Mouse (Mus musculus) brown adipose tissue, adult 24 weeks (tissue): ENCODE data around the gene Ripor2. TPM values are rescaled to one million over a fixed set of nuclear protein-coding genes. Genes with fewer than 3 reads are reported as not detected.
A peak's percentile ranks its signal among the peaks of the same experiment; 100 is the strongest.

Source experiments
- H3K27ac ChIP-seq: fragments of 200-500 bp; replicated peaks from 2 replicates; pipeline ENCODE4 v1.5.1; 2012; ENCODE audit warnings: low read depth, mild to moderate bottlenecking, low read length
- H3K4me1 ChIP-seq: fragments of 200-500 bp; 2 replicates; pipeline ENCODE4 v1.6.1; 2012; ENCODE audit warnings: low read length, mixed read lengths; ENCODE audit not compliant: control insufficient read depth, insufficient read depth, insufficient read length
- H3K4me3 ChIP-seq: fragments of 200-500 bp; 2 replicates; pipeline ENCODE4 v1.5.1; 2012; ENCODE audit warnings: low read depth, mild to moderate bottlenecking, low read length, moderate library complexity; ENCODE audit not compliant: insufficient read depth
- polyA plus RNA-seq: library from polyadenylated mRNA; stranded (reverse); fragments of >200 nt; gene quantifications from 2 replicates; pipeline ENCODE4 v1.2.4, GENCODE M21; 2012; ENCODE audit not compliant: missing spikeins, insufficient read depth, insufficient read length

The Ripor2 gene
- polyA plus RNA-seq, 1 experiment, result 3.8 TPM

- H3K4me3 ChIP-seq, result no peak overlapping the region
- peaks cover 6% of the 10 kb centered on the region for H3K4me1 ChIP-seq
- H3K27ac ChIP-seq, result no peak overlapping the region
These were observed 21.6 kb downstream of the Ripor2 start for GRCm38 (mm10) chr13:24603591-24604009.

DNA sequence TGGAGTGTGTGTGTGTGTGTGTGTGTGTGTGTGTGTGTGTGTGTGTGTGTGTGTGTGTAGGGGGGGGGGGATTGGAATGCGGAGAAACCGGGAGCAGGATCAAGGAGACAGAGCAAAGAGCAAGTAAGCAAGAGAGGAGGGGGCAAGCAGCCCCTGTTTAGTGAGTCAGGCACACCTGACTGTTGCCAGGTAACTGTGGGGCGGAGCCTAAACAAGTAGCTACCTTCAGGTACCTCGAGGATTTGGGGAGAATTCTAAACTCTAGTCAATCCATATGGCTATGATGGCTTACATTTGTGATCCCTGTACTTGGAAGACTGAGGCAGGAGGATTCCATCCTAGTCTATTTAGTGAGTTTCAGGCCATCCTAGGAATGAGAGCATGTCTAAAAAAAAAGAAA lies 22.1 kb downstream of the Ripor2 start:
- no peak overlapping the region for H3K4me3 ChIP-seq
- H3K4me1 ChIP-seq, result peaks cover 6% of the 10 kb centered on the region
- no peak overlapping the region for H3K27ac ChIP-seq

GRCm38 (mm10) chr13:24604761-24605591 lies 23.0 kb downstream of the Ripor2 start:
- H3K4me1 ChIP-seq, result peaks cover 6% of the 10 kb centered on the region
- no peak overlapping the region for H3K4me3 ChIP-seq
- H3K27ac ChIP-seq, result no peak overlapping the region

GRCm38 (mm10) chr13:24605755-24606154 lies 23.8 kb downstream of the Ripor2 start:
- H3K27ac ChIP-seq, result no peak overlapping the region

GRCm38 (mm10) chr13:24607961-24608360 lies 26.0 kb downstream of the Ripor2 start:
- no peak overlapping the region for H3K27ac ChIP-seq
- peaks cover 6% of the 10 kb centered on the region for H3K4me1 ChIP-seq
- no peak overlapping the region for H3K4me3 ChIP-seq

More at GRCm38 (mm10) chr13:24605755-24606154, 23.8 kb downstream of the Ripor2 start:
- Histone ChIP-seq H3K4me1 (peaks cover 6% of the 10 kb centered on the region), H3K4me3 (no peak overlapping the region)

DNA sequence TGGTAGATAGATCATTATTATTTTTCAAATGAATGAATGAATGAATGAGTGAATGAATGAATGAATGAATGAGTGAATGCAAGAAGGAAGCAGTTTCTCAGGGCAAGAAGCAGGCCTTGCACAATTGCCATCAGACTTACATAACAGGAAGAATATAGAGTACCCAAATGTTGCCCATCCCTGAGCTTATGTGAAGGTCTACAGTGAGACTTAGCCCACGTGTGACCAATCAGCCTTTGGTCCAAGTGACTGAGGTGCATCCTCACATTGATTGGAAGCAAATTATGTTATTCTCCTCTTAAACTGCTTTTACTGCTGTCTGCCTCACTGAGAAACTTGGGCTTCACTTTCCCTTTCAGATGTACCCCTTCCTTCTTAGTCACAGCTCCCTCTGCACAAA lies 26.7 kb downstream of the Ripor2 start:
- Histone ChIP-seq H3K4me1 (peaks cover 6% of the 10 kb centered on the region), H3K27ac (no peak overlapping the region), H3K4me3 (no peak overlapping the region)

- no peak overlapping the region for H3K4me3 ChIP-seq
- H3K4me1 ChIP-seq, result peaks cover 4% of the 10 kb centered on the region; the same call in 1 of the 2 replicates
- H3K27ac ChIP-seq, result no peak overlapping the region
These were observed 28.9 kb downstream of the Ripor2 start for GRCm38 (mm10) chr13:24610883-24611282.

GRCm38 (mm10) chr13:24613031-24613430 lies 31.0 kb downstream of the Ripor2 start:
- no peak overlapping the region for H3K4me3 ChIP-seq
- peaks cover 4% of the 10 kb centered on the region; the same call in 1 of the 2 replicates for H3K4me1 ChIP-seq
- H3K27ac ChIP-seq, result no peak overlapping the region

- Histone ChIP-seq H3K27ac (no peak overlapping the region), H3K4me3 (no peak overlapping the region)
These were observed 31.4 kb downstream of the Ripor2 start for GRCm38 (mm10) chr13:24613433-24613832.

GRCm38 (mm10) chr13:24613927-24614780 lies 32.2 kb downstream of the Ripor2 start:
- Histone ChIP-seq H3K4me3 (peak overlapping the region; percentile 40), H3K4me1 (peaks cover 4% of the 10 kb centered on the region; the same call in 1 of the 2 replicates), H3K27ac (no peak overlapping the region; the same call in 1 of the 2 replicates)

More at GRCm38 (mm10) chr13:24613433-24613832, 31.4 kb downstream of the Ripor2 start:
- peaks cover 4% of the 10 kb centered on the region; the same call in 1 of the 2 replicates for H3K4me1 ChIP-seq

GRCm38 (mm10) chr13:24615921-24616565 lies 34.1 kb downstream of the Ripor2 start:
- Histone ChIP-seq H3K27ac (no peak overlapping the region), H3K4me1 (peaks cover 4% of the 10 kb centered on the region; the same call in 1 of the 2 replicates), H3K4me3 (no peak overlapping the region)

DNA sequence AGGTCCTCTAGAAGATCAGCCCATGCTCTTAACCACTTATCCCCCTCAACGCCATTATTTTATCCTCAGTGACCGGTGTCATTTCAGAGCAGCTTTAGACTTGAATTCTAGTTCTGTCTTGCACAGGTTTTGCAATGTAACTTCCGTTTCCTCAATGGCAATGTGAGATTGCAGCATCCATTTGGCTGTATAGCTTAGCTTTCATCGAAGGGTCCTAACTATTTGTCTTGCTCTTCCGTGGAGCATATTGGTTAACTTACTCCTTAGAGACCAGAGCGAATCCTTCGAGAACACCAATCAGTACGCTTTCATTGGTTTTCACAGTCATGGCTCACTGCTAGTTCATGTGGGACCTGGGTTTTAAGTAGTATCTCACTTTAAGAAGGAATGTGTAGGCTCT lies 34.7 kb downstream of the Ripor2 start:
- no peak overlapping the region for H3K27ac ChIP-seq
- H3K4me3 ChIP-seq, result no peak overlapping the region
- peaks cover 4% of the 10 kb centered on the region; the same call in 1 of the 2 replicates for H3K4me1 ChIP-seq

GRCm38 (mm10) chr13:24617076-24617798 lies 35.2 kb downstream of the Ripor2 start:
- no peak overlapping the region for H3K4me3 ChIP-seq
- peaks cover 4% of the 10 kb centered on the region; the same call in 1 of the 2 replicates for H3K4me1 ChIP-seq
- H3K27ac ChIP-seq, result no peak overlapping the region

DNA sequence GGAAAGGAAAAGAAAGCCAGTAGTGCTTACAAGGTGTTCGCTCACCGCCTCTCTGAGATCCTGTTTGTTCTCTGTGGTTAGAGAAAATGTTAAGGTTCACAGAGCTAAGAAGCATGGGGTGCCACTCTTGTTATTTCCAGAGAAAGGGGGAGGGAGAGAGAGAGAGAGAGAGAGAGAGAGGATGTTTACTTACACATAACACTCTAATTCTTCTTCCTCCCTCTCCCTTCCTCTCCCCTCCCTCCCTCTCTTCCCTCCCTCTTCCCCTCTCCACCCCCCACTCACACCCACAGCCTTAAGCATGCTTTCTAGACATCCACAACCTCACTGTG lies 35.8 kb downstream of the Ripor2 start:
- Histone ChIP-seq H3K27ac (no peak overlapping the region), H3K4me3 (no peak overlapping the region), H3K4me1 (peaks cover 4% of the 10 kb centered on the region; the same call in 1 of the 2 replicates)
